Mouse (Mus musculus) liver, embryonic 14.5 days (tissue): ENCODE measurements around the gene Ptpn13. TPM values are rescaled to one million over a fixed set of nuclear protein-coding genes. Genes with fewer than 3 reads are reported as not detected.

Experiments used
- ATAC-seq: fragments of 200-750 bp; cut with Nextera tagmentation; 2 replicates; pipeline ENCODE4 v1.8.0; 2017; ENCODE audit warnings: moderate number of reproducible peaks, mild to moderate bottlenecking, moderate library complexity; ENCODE audit not compliant: insufficient read depth
- DNase-seq, 3 experiments: peaks; one replicate each; pipeline ENCODE4 v3.0.0-alpha.2; 2012 to 2013; ENCODE audit warnings: low read depth in 3 of 3, low spot score in 3 of 3
- H3K27ac ChIP-seq: fragments of 300-500 bp; sonication (generic); 2 replicates; pipeline ENCODE4 v1.5.1; 2014; ENCODE audit warnings: moderate library complexity, mild to moderate bottlenecking, control low read depth, inconsistent platforms
- H3K27me3 ChIP-seq: fragments of 300-500 bp; sonication (generic); 2 replicates; pipeline ENCODE4 v1.6.1; 2014; ENCODE audit warnings: mild to moderate bottlenecking, low read length, moderate library complexity; ENCODE audit not compliant: control insufficient read depth, insufficient read depth
- H3K36me3 ChIP-seq: fragments of 300-500 bp; sonication (generic); replicated peaks from 2 replicates; pipeline ENCODE4 v1.6.1; 2014; ENCODE audit warnings: low read depth; ENCODE audit not compliant: control insufficient read depth, insufficient read depth
- H3K4me1 ChIP-seq, 2 experiments: fragments of 200-500 bp in 1 of 2; fragments of 300-500 bp in 1 of 2; sonication (generic) in 1 of 2; replicated peaks; 2 replicates each; pipeline ENCODE4 v1.6.1; 2012 to 2014; ENCODE audit warnings: antibody characterized with exemption in 1 of 2, inconsistent platforms in 1 of 2, low read length in 1 of 2; ENCODE audit not compliant: control insufficient read depth in 2 of 2, insufficient read depth in 2 of 2
- H3K4me2 ChIP-seq: fragments of 300-500 bp; sonication (generic); 2 replicates; pipeline ENCODE4 v1.6.1; 2014; ENCODE audit warnings: low read depth, mild to moderate bottlenecking, control low read depth, moderate library complexity
- H3K4me3 ChIP-seq, 2 experiments: fragments of 200-500 bp in 1 of 2; fragments of 300-500 bp in 1 of 2; sonication (generic) in 1 of 2; 2 replicates each; pipeline ENCODE4 v1.5.1; 2012 to 2014; ENCODE audit warnings: low read depth in 2 of 2, low read length in 2 of 2, mild to moderate bottlenecking in 2 of 2, control low read depth in 1 of 2, inconsistent platforms in 1 of 2, moderate library complexity in 1 of 2; ENCODE audit not compliant: insufficient read depth in 1 of 2
- H3K9ac ChIP-seq: fragments of 300-500 bp; sonication (generic); replicated peaks from 2 replicates; pipeline ENCODE4 v1.6.1; 2014; ENCODE audit warnings: mild to moderate bottlenecking, control low read depth, moderate library complexity
- H3K9me3 ChIP-seq: fragments of 300-500 bp; sonication (generic); 2 replicates; pipeline ENCODE4 v1.6.1; 2016; ENCODE audit warnings: low read length, mixed read lengths; ENCODE audit not compliant: control insufficient read depth
- CTCF ChIP-seq: IDR thresholded peaks from 2 replicates; pipeline ENCODE4 v1.5.1; 2016; ENCODE audit warnings: antibody characterized with exemption, low read depth, control low read depth
- EP300 ChIP-seq: IDR thresholded peaks from 2 replicates; pipeline ENCODE4 v1.6.1; 2016; ENCODE audit warnings: antibody characterized with exemption, low read depth
- WGBS: fragments of 180-500 bp; shearing (Covaris S2); extraction: QIAGEN DNeasy Blood & Tissue Kit; methylation state at CpG from one replicate; pipeline ENCODE4 v1.1.7; 2014; ENCODE audit not compliant: insufficient replicate concordance; 5-methylcytosine and 5-hydroxymethylcytosine counted together
- polyA plus RNA-seq, 2 experiments: library from polyadenylated mRNA; depleted of rRNA in 1 of 2; stranded (reverse) in 1 of 2; unstranded in 1 of 2; fragments of >200 nt; fragmentation: Nextera tagmentation in 1 of 2; extraction: Ambion mirVana in 1 of 2; gene quantifications; 2 replicates each; pipeline versions ENCODE4 v1.2.1 to v1.2.3; 2012 to 2014

Gene Ptpn13
- polyA plus RNA-seq, 2 experiments, result 0.53 to 1.0 TPM

GRCm38 (mm10) chr5:103517641-103518040, 92.6 kb downstream of the Ptpn13 start:
- DNase-seq, result no peak
- no peak overlapping the region for H3K4me2 ChIP-seq
- no peak for TF ChIP-seq EP300
- no peak for TF ChIP-seq CTCF
- H3K9ac ChIP-seq, result no peak overlapping the region
- H3K9me3 ChIP-seq, result no peaks in the 10 kb centered on the region
- H3K27me3 ChIP-seq, result no peaks in the 10 kb centered on the region
- no peak overlapping the region for H3K4me3 ChIP-seq
- no peak overlapping the region for H3K27ac ChIP-seq
- H3K36me3 ChIP-seq, result no peaks in the 10 kb centered on the region
- ATAC-seq, result no peak
- H3K4me1 ChIP-seq, result no peaks in the 10 kb centered on the region
- WGBS, result 64% methylated on average over 6 of the region's 6 CpGs

- no peaks in the 10 kb centered on the region for H3K9me3 ChIP-seq
- H3K4me2 ChIP-seq, result no peak overlapping the region
- no peaks in the 10 kb centered on the region for H3K4me1 ChIP-seq
- H3K27me3 ChIP-seq, result no peaks in the 10 kb centered on the region
- H3K9ac ChIP-seq, result no peak overlapping the region
- DNase-seq (no peak), ATAC-seq (no peak)
- H3K36me3 ChIP-seq, result no peaks in the 10 kb centered on the region
- H3K27ac ChIP-seq, result no peak overlapping the region
- 62% methylated on average over 14 of the region's 14 CpGs for WGBS
- no peak overlapping the region for H3K4me3 ChIP-seq
- TF ChIP-seq EP300 (no peak), CTCF (no peak)
Measured at GRCm38 (mm10) chr5:103518797-103519468, 93.9 kb downstream of the Ptpn13 start.

- Histone ChIP-seq H3K4me3 (no peak overlapping the region), H3K27me3 (no peaks in the 10 kb centered on the region), H3K4me2 (no peak overlapping the region), H3K4me1 (no peaks in the 10 kb centered on the region), H3K9me3 (no peaks in the 10 kb centered on the region), H3K27ac (no peak overlapping the region), H3K36me3 (no peaks in the 10 kb centered on the region), H3K9ac (no peak overlapping the region)
- TF ChIP-seq CTCF (no peak), EP300 (no peak)
- DNase-seq (no peak), ATAC-seq (no peak)
- WGBS, result 41% methylated on average over 3 of the region's 3 CpGs
Measured at GRCm38 (mm10) chr5:103522371-103522770, 97.4 kb downstream of the Ptpn13 start.

- no peaks in the 10 kb centered on the region for H3K9me3 ChIP-seq
- DNase-seq (no peak), ATAC-seq (no peak)
- H3K4me3 ChIP-seq, result no peak overlapping the region
- no peak overlapping the region for H3K27ac ChIP-seq
- H3K9ac ChIP-seq, result no peak overlapping the region
- WGBS, result 77% methylated on average over 20 of the region's 20 CpGs
- no peak for TF ChIP-seq CTCF
- no peak for TF ChIP-seq EP300
- no peaks in the 10 kb centered on the region for H3K4me1 ChIP-seq
- H3K4me2 ChIP-seq, result no peak overlapping the region
- H3K36me3 ChIP-seq, result no peaks in the 10 kb centered on the region
- H3K27me3 ChIP-seq, result no peaks in the 10 kb centered on the region
Measured at GRCm38 (mm10) chr5:103526668-103527436, 101.9 kb downstream of the Ptpn13 start.

GRCm38 (mm10) chr5:103527437-103527718, 102.4 kb downstream of the Ptpn13 start:
- Histone ChIP-seq H3K27me3 (no peaks in the 10 kb centered on the region), H3K4me3 (no peak overlapping the region), H3K36me3 (no peaks in the 10 kb centered on the region), H3K4me2 (no peak overlapping the region), H3K9ac (no peak overlapping the region), H3K9me3 (no peaks in the 10 kb centered on the region), H3K27ac (no peak overlapping the region), H3K4me1 (no peaks in the 10 kb centered on the region)
- 74% methylated on average over 6 of the region's 6 CpGs for whole genome bisulfite sequencing
- no peak for DNase-seq
- no peak for ATAC-seq
- TF ChIP-seq EP300 (no peak), CTCF (no peak)
